Mouse (Mus musculus) MEL (cell line): ENCODE data around the gene Igsf21. TPM values are rescaled to one million over a fixed set of nuclear protein-coding genes. Genes with fewer than 3 reads are reported as not detected.

Source experiments
- DNase-seq: peaks from one replicate; pipeline ENCODE4 v3.0.0; 2011; ENCODE audit warnings: low read depth, low spot score
- H3K27ac ChIP-seq: 2 replicates; pipeline ENCODE4 v1.5.1; 2012; ENCODE audit warnings: low read depth, mild to moderate bottlenecking, control low read depth, low read length, moderate library complexity; ENCODE audit not compliant: control insufficient read depth
- H3K27me3 ChIP-seq, 2 experiments: fragments of 150-350 bp in 1 of 2; sonication (generic) in 1 of 2; 2 replicates each; pipeline ENCODE4 v1.6.1; 2012; ENCODE audit warnings: low read length in 2 of 2, mild to moderate bottlenecking in 2 of 2, improper control_type of control experiment in 1 of 2, moderate library complexity in 1 of 2; ENCODE audit not compliant: insufficient read depth in 2 of 2, control insufficient read depth in 1 of 2
- H3K36me3 ChIP-seq, 2 experiments: 2 replicates each; pipeline ENCODE4 v1.6.1; 2012 to 2014; ENCODE audit warnings: low read length in 2 of 2, improper control_type of control experiment in 1 of 2, inconsistent platforms in 1 of 2, mild to moderate bottlenecking in 1 of 2; ENCODE audit not compliant: insufficient read depth in 2 of 2, control insufficient read depth in 1 of 2
- H3K4me1 ChIP-seq, 2 experiments: fragments of 150-350 bp in 1 of 2; sonication (generic) in 1 of 2; 2 replicates each; pipeline ENCODE4 v1.6.1; 2012; ENCODE audit warnings: low read length in 2 of 2, improper control_type of control experiment in 1 of 2, mild to moderate bottlenecking in 1 of 2; ENCODE audit not compliant: insufficient read depth in 2 of 2, control insufficient read depth in 1 of 2
- H3K4me3 ChIP-seq, 2 experiments: fragments of 150-350 bp in 1 of 2; sonication (generic) in 1 of 2; 2 replicates each; pipeline ENCODE4 v1.5.1; 2012; ENCODE audit warnings: low read depth in 2 of 2, low read length in 2 of 2, mild to moderate bottlenecking in 2 of 2, moderate library complexity in 2 of 2, control low read depth in 1 of 2, improper control_type of control experiment in 1 of 2; ENCODE audit not compliant: control insufficient read depth in 1 of 2, insufficient read depth in 1 of 2
- H3K79me2 ChIP-seq: 2 replicates; pipeline ENCODE4 v1.6.1; 2012; ENCODE audit warnings: mild to moderate bottlenecking, low read length, moderate library complexity; ENCODE audit not compliant: control insufficient read depth, poor library complexity, insufficient read depth
- H3K9ac ChIP-seq: 2 replicates; pipeline ENCODE4 v1.6.1; 2012; ENCODE audit warnings: low read depth, mild to moderate bottlenecking, control low read depth, low read length, moderate library complexity; ENCODE audit not compliant: control insufficient read depth, poor library complexity, severe bottlenecking
- H3K9me3 ChIP-seq: fragments of 150-350 bp; sonication (generic); replicated peaks from 2 replicates; pipeline ENCODE4 v1.6.1; 2012; ENCODE audit warnings: mild to moderate bottlenecking, low read length, improper control_type of control experiment, moderate library complexity; ENCODE audit not compliant: insufficient read depth
- BHLHE40 ChIP-seq: IDR thresholded peaks from 2 replicates; pipeline ENCODE4 v1.6.1; 2012; ENCODE audit warnings: low read depth, mild to moderate bottlenecking, inconsistent platforms, low read length, improper control_type of control experiment, borderline replicate concordance
- E2F4 ChIP-seq: IDR thresholded peaks from 2 replicates; pipeline ENCODE4 v1.6.1; 2011; ENCODE audit warnings: low read depth, low read length, improper control_type of control experiment, borderline replicate concordance
- GABPA ChIP-seq: IDR thresholded peaks from 2 replicates; pipeline ENCODE4 v1.6.1; 2012; ENCODE audit warnings: low read depth, mild to moderate bottlenecking, inconsistent platforms, low read length, improper control_type of control experiment, moderate library complexity
- GATA1 ChIP-seq: IDR thresholded peaks from 2 replicates; pipeline ENCODE4 v1.6.1; 2011; ENCODE audit warnings: low read depth, low read length, improper control_type of control experiment
- HCFC1 ChIP-seq: IDR thresholded peaks from 2 replicates; pipeline ENCODE4 v1.6.1; 2012; ENCODE audit warnings: low read depth, mild to moderate bottlenecking, inconsistent platforms, low read length, improper control_type of control experiment, moderate library complexity
- JUND ChIP-seq: IDR thresholded peaks from 2 replicates; pipeline ENCODE4 v1.6.1; 2011; ENCODE audit warnings: low read depth, mild to moderate bottlenecking, improper control_type of control experiment, low read length
- KAT2A ChIP-seq: conservative IDR thresholded peaks from 2 replicates; pipeline ENCODE4 v1.6.1; 2012; ENCODE audit warnings: low read depth, low read length, improper control_type of control experiment, inconsistent platforms
- MAZ ChIP-seq: IDR thresholded peaks from 2 replicates; pipeline ENCODE4 v1.6.1; 2012; ENCODE audit warnings: low read depth, mild to moderate bottlenecking, inconsistent platforms, low read length, improper control_type of control experiment
- MXI1 ChIP-seq: IDR thresholded peaks from 2 replicates; pipeline ENCODE4 v1.6.1; 2011; ENCODE audit warnings: mild to moderate bottlenecking, low read depth, low read length, improper control_type of control experiment
- MYC ChIP-seq: IDR thresholded peaks from 2 replicates; pipeline ENCODE4 v1.6.1; 2011; ENCODE audit warnings: low read depth, mild to moderate bottlenecking, low read length, improper control_type of control experiment, moderate library complexity
- NRF1 ChIP-seq: IDR thresholded peaks from 2 replicates; pipeline ENCODE4 v1.6.1; 2014; ENCODE audit warnings: low read depth, mild to moderate bottlenecking, inconsistent platforms, low read length, improper control_type of control experiment, moderate library complexity; ENCODE audit not compliant: poor library complexity, insufficient read depth, severe bottlenecking
- POLR2AphosphoS2 ChIP-seq: IDR thresholded peaks from 2 replicates; pipeline ENCODE4 v1.6.1; 2011; ENCODE audit warnings: low read length, improper control_type of control experiment
- POLR2AphosphoS5 ChIP-seq: IDR thresholded peaks from 2 replicates; pipeline ENCODE4 v1.6.1; 2012; ENCODE audit warnings: low read depth, borderline replicate concordance, mild to moderate bottlenecking, inconsistent platforms, low read length, moderate library complexity, mixed read lengths
- TAL1 ChIP-seq: IDR thresholded peaks from 2 replicates; pipeline ENCODE4 v1.6.1; 2012; ENCODE audit warnings: mild to moderate bottlenecking, inconsistent platforms, low read length, moderate library complexity, mixed read lengths
- TBP ChIP-seq: IDR thresholded peaks from 2 replicates; pipeline ENCODE4 v1.8.0; 2011; ENCODE audit warnings: low read depth, low read length, improper control_type of control experiment
- TCF12 ChIP-seq: IDR thresholded peaks from 2 replicates; pipeline ENCODE4 v1.6.1; 2014; ENCODE audit warnings: low read depth, mild to moderate bottlenecking, inconsistent platforms, low read length, improper control_type of control experiment, moderate library complexity
- USF2 ChIP-seq, 2 experiments: IDR thresholded peaks; 2 replicates each; pipeline ENCODE4 v1.6.1; 2011 to 2012; ENCODE audit warnings: improper control_type of control experiment in 2 of 2, low read length in 2 of 2, borderline replicate concordance in 1 of 2, inconsistent platforms in 1 of 2, low read depth in 1 of 2, mild to moderate bottlenecking in 1 of 2; ENCODE audit not compliant: insufficient read depth in 1 of 2
- ZKSCAN1 ChIP-seq: IDR thresholded peaks from 2 replicates; pipeline ENCODE4 v1.6.1; 2012; ENCODE audit warnings: low read depth, mild to moderate bottlenecking, inconsistent platforms, low read length, improper control_type of control experiment, moderate library complexity
- polyA plus RNA-seq, 2 experiments: library from polyadenylated mRNA; stranded (reverse) in 1 of 2; unstranded in 1 of 2; fragments of >175 nt in 1 of 2; fragments of >200 nt in 1 of 2; gene quantifications; 2 replicates each; pipeline versions ENCODE4 v1.2.1 to v1.2.4; 2012; ENCODE audit warnings: low replicate concordance in 2 of 2, low read depth in 1 of 2; ENCODE audit not compliant: insufficient read length in 2 of 2, insufficient read depth in 1 of 2, missing spikeins in 1 of 2
- total RNA-seq: library from RNA; depleted of rRNA; stranded (reverse); fragments of 300-350 nt; gene quantifications from 2 replicates; pipeline ENCODE4 v1.2.3, GENCODE M21; 2012

Igsf21 gene
- total and polyA plus RNA-seq, 3 experiments = not detected

DNA sequence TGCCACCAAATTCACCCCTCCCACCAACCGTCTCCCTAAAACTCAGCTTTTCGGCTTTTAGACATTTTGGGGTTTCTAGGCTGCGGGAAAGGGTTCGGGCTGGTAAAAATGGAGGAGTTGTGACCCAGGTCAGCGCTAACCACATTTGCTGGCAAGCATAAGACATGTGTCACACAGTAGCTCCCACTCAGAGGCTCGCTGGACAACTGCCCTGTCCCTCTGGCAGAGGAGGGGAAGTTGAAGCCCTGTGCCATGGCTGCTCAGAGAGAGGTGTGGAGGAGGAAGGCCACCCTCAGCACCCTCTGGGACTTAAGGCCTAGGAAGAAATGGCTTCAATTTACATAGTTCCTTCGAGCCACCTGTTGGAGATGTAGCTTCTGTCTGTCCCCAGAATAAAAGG is 120.8 kb downstream of the Igsf21 start:
- no peaks in the 10 kb centered on the region for H3K36me3 ChIP-seq
- TF ChIP-seq POLR2AphosphoS5 = no peak
- no peak for TF ChIP-seq TCF12
- no peaks in the 10 kb centered on the region for H3K27me3 ChIP-seq
- H3K4me1 ChIP-seq = no peaks in the 10 kb centered on the region
- no peak for DNase-seq
- H3K79me2 ChIP-seq = no peaks in the 10 kb centered on the region
- H3K4me3 ChIP-seq = no peak overlapping the region
- no peak overlapping the region for H3K9ac ChIP-seq
- no peak overlapping the region for H3K27ac ChIP-seq
- no peaks in the 10 kb centered on the region for H3K9me3 ChIP-seq

- H3K4me1 ChIP-seq = no peaks in the 10 kb centered on the region
- TF ChIP-seq GATA1 = no peak
- no peak for TF ChIP-seq TCF12
- TF ChIP-seq E2F4 = no peak
- no peak for TF ChIP-seq MXI1
- no peak for TF ChIP-seq MAZ
- no peak for TF ChIP-seq TAL1
- no peak for TF ChIP-seq ZKSCAN1
- no peak for TF ChIP-seq GABPA
- no peak for TF ChIP-seq NRF1
- TF ChIP-seq POLR2AphosphoS2 = no peak
- TF ChIP-seq MYC = no peak
- no peak for TF ChIP-seq USF2 (IDR thresholded peaks at IDR 0.05; ENCODE audit: borderline replicate concordance in 1 of 2, insufficient read depth in 1 of 2, low read depth in 1 of 2, low read length in 2 of 2)
- TF ChIP-seq POLR2AphosphoS5 = no peak
- TF ChIP-seq HCFC1 = no peak
- TF ChIP-seq BHLHE40 = no peak
- TF ChIP-seq TBP = no peak
- TF ChIP-seq JUND = no peak
- no peak for TF ChIP-seq KAT2A
- H3K27me3 ChIP-seq = no peaks in the 10 kb centered on the region
- H3K27ac ChIP-seq = no peak overlapping the region
- no peaks in the 10 kb centered on the region for H3K79me2 ChIP-seq
- DNase-seq = no peak
- H3K4me3 ChIP-seq = no peak overlapping the region
- H3K36me3 ChIP-seq = no peaks in the 10 kb centered on the region
- H3K9me3 ChIP-seq = no peaks in the 10 kb centered on the region
- no peak overlapping the region for H3K9ac ChIP-seq
Observed at GRCm38 (mm10) chr4:140122534-140122933, 124.0 kb downstream of the Igsf21 start.
